Mouse (Mus musculus) hematopoietic stem cell, adult 5-6 weeks (primary cell): ENCODE data around the gene Slc22a14. TPM values are rescaled to one million over a fixed set of nuclear protein-coding genes. Genes with fewer than 3 reads are reported as not detected.
A peak's percentile ranks its signal among the peaks of the same experiment; 100 is the strongest.

Experiments used
- ATAC-seq, 2 experiments: fragments of 125-278 bp in 1 of 2; replicated peaks in 1 of 2; 2 replicates each; pipeline ENCODE4 v1.8.0; 2016 to 2017; ENCODE audit warnings: inconsistent platforms in 2 of 2, mild to moderate bottlenecking in 2 of 2, moderate number of reproducible peaks in 2 of 2, low read depth in 1 of 2, moderate TSS enrichment in 1 of 2; ENCODE audit not compliant: low FRiP score in 2 of 2, poor library complexity in 2 of 2, severe bottlenecking in 2 of 2, insufficient read depth in 1 of 2, low TSS enrichment in 1 of 2
- total RNA-seq: library from RNA; stranded (forward); fragments of 172-1452, 232-1000 nt; gene quantifications from 2 replicates; pipeline ENCODE4 v1.2.3, GENCODE M21; 2017

Slc22a14 gene
- total RNA-seq, 1 experiment from 2014 or later, result not detected

DNA sequence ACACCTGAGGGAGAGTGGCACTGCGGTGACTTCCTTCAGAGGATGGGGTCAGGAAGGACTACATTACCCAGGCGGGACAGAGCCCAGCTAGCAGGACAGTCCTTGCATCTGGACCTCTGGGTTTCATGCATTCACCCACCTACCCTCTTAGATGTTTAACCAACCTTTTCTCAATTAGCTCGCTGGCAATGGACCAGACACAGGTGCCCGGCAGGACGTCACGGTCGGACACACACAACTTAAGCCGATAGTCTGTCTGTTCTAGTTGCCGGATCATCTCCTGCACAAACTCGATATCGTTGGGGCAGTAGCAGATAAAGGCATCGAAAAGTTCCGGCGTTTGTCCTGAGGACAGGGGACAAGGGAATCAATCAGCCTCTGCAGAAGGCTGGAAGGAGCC, 27.5 kb downstream of the Slc22a14 start:
- ATAC-seq, result no peak

DNA sequence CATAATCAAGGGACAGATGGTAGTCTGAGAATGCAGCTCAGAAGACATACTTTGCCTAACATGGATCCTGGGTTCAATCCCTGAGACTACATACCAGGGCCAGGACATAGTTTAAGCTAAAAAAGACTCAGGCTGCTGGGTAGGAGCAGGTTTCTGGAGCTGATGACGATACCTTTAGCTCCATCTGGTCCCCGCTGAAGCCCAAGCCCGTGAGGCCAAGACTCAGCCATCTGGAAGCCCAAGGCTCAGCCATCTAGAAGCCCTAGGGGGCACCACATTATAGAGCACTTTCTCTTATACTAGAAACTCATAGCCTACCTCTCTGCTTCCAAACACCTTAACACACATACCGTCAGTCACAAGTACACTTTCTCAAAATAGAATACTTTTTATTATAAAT, 29.8 kb downstream of the Slc22a14 start:
- no peak for ATAC-seq

DNA sequence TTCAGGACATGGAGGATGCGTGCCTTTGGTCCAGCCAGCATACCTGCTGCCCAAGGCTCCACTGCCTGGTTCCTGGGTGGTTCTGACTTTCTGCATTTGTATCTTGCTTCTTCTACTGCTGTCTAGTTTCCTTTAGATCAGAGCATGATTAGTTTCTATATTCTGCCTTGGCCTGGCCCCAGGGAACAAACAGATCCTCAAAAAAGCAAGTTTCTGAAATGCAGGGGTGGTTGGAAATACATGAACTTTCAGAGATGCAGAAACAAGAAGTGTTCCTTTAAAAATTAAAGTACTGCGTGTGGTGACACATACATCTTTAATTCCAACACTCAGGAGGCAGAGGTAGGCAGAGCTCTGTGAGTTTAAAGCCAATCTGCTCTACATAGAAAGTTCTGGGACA, 30.5 kb downstream of the Slc22a14 start:
- no peak for ATAC-seq

DNA sequence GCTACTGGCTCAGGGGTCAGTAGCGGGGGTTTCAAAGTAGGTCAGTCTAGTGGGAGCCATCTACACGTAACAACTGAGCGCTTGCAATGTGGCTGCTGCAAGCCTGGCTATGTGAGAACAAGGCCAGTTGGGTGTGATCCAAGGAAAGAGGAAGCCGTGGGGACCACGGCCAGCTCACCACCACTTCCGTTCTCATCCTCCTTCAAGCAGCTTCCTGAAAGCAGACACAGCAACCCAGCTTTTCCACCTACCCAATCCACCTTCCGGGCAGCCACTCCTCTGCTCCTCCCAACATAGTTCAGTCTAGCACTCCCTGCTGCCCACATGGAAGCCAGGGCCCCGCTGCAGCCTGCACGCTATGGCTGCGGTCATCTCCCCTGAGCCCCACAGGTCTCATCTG, 31.0 kb downstream of the Slc22a14 start:
- ATAC-seq, result peak; percentile 87 to 94

DNA sequence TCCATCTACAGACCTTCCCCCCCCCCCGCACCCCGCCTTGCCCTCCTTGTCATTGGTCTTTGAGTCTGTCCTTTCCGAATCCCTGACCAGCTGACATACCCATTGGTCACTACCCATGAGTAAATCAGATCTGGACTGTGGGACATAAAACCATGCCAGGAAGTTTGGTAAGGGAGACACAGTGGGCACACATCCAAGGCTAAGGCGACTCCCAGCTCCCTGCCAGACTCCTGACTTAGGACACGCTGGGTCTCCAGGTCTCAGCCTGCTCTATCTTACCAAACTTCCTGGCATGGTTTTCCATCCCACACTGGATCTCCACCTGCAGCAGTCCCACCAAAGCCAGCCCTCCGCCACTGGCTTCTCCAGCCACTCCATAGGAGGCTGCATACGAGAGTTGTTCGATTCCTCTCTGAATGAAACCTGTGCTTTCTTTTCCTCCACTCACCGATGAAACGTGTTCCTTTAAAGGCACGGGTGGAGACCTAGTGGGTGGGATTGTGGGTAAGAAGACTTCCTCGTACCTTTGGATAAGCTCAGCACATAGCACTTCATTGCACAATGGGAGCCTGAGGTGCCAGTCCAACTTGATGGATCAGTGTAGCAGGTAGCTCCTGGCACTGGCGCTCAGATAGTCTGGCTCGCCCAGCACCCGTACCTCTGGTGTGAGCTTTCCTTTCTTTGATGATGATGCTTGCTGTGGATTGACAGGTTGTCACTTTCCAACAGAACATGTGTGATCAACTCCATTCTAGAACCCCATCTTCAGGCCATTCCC, 35.0 kb downstream of the Slc22a14 start:
- no peak for ATAC-seq

DNA sequence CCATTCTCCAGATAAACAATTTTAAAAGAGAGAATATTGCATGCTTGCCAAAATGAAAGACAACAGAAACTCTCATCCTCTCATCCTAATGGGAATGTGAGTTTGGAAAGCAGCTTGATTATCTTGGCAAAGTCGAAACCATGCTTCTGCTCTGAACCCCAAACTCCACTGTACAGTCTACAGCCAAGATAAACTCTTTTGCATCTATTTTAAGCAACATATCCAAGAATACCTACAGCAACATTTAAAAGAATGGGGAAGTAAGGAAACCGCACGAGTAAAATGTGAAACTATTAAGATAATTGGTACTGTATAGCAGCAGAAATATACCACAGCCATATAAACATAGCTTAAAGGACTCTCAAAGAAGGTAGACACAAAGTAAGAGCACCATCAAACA, 36.9 kb downstream of the Slc22a14 start:
- ATAC-seq, result peak; percentile 64 to 70; a peak in 3 of 4 replicates

DNA sequence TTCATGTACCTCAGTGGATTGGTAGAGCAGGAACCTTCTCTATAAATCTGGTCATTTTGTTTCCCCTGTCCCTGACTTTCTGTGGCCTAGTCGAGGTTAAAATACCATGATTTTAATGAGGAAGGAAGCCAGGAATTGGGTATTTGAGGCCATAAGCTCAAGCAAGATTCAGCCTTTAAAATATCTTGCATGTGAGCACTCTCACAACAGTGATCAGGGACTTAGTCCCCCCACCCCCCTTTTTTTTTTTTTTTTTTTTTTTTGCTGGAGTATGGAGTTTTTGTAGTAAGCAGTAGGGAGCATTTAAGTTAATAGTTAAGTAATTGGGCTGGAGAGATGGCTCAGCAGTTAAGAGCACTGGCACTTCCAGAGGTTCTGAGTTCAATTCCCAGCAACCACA, 41.2 kb downstream of the Slc22a14 start:
- ATAC-seq, result no peak

DNA sequence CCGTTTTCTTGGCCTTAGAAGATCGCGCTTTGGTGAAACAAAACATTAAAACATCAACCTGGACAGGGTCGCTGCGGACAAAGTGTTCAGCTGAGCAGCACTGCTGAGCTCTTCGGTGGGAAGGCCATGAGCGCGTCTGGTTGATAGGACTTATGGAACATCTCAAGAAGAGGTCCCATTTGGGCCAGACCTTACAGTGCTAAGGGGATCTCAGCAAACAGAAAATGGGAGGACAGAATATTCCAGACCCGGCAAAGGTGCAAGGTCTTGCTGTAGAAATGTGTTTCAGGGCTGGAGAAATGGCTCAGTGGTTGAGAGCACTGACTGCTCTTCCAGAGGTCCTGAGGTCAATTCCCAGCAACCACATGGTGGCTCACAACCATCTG, 42.1 kb downstream of the Slc22a14 start:
- no peak for ATAC-seq

DNA sequence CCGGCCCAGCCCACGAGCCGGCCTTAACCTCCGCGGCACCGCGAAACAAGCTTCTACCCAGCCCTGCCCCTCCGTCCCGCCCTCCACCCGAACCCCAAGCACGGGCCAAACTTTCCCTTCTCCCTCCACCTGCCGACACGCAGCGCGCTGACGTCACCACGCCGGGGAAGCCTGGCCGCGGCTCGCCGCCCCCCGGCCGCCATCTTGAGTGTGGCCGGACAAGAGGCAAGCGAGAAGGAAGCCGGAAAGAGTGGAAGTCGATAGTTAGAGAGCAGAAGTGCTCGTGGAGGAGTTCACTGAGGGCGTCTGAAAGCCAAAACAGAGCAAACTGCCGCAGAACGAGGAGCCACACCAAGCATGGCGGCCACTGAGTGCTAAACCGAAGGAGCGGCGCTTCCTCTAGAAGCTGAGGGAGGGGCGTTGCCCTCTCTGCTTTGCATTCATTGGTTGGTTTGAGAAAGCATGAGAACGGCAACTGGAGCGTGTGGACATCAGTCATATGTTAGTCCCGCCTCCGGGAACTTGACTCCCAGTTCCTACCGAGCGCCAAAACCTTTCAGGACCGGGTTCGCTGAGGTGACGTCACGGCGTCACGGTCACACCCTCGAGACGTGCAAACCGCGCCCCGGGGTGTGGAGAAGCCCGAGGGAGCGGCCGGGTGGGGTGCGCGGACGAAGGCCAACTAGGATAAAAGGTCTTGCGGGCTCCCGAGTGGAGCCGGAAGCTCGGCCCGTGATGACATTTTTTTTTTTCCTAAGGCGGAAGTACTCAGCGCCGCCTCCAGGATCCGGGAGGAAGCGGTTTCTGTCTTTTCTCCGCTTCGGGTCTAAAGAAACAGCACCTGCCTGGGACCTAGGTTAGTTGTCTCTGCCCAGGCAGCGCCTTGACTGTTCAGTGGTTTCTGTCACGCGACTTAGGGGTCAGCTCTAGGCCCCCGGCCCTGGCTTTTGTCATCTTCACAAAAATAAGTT, 42.8 kb downstream of the Slc22a14 start, which contains the start of gene Oxsr1:
TSS of gene Oxsr1 (minus strand) at position 139 of the 971 bp plus-strand sequence.
- ATAC-seq, result peak; percentile 94 to 96

DNA sequence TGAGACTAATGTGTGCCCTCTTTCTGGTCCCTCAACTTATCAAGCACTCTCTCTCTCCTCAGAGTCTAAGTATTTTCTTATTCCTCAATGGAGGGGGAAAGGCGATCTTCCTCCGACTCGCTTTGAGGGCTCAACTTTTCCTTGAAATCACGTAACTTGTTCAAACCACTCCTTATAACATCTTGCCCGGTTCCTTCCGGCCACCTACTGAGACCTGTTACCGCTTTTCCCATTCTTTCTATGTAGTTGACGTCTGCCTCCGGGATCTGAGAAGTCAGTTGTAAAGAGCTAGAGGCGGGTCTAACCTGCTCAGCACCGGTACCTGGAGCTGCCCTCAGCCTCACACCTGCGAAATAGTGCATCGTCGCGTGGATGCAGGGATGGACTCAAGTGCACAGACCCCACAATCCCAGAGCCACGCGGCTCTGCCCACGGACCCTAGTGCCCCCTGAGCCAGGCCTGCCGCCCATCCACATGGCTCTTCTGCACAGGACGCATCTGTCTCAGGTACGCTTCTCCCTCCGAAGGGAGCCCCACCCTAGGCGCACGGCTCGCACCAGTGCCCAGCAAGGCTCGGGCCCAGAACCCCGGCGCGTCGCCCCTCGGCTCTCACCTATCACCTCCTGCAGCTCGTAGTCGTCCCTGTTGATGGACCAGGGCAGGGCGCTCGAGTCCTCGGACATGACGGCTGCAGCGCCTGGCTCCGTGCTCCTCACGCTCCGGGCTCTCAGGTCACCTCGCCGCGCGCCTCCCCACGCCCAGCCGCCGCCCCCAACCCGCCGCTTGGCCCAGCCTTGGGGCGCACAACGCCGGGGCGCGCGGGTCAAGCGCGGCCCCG, 43.7 kb downstream of the Slc22a14 start:
- no peak for ATAC-seq

DNA sequence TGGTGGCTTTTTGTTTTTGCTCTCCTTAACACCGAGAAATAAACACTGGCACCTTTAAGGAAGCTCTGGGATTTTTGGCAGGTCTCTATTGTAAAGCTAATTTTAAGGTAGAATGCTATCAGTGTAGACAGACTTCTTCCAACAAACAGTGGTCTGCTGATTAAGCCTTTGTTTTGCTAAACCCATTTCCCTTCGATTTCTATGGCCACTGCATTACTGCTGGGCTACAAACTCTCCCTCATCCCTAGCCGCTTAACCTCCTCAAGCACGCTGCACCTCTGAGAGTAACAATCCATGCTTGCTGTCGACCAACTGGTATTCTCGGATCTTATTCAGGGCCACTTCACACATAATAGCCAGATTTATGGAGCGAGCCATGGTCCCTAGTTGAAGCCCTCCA, 44.4 kb downstream of the Slc22a14 start:
- ATAC-seq, result no peak

DNA sequence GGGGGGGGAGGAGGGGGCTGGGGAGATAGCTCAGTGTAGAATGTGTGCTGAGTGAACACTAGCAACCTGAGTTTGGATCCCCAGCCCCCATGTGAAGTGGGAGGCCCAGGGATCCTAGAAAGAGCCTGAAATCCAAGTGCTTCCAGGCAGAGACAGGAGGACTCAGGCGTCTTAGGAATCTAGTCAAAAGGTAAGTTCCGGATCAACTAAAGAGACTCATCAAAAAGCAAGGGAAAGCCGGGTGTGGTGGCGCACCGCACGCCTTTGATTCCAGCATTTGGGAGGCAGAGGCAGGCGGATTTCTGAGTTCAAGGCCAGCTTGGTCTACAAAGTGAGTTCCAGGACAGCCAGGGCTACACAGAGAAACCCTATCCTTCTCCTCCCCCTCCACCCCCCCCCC, 44.9 kb downstream of the Slc22a14 start:
- no peak for ATAC-seq

DNA sequence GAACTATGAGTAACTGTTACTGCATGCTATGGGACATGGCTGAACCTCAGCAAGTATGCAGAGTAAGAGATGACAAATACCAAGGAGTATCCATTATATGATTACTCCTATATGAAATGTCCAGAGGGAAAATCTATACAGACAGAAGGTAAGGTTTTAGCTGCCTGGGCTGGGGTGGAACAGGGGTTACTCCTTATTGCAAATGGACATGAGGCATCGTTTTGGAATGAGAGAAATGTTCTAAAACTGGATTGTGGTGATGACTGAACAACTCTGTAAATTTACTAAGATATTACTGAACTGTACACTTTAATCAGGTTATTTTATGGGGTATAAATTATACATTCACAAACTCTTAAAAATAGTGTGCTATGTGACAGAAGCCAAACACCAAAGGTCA, 46.5 kb downstream of the Slc22a14 start:
- ATAC-seq, result no peak

DNA sequence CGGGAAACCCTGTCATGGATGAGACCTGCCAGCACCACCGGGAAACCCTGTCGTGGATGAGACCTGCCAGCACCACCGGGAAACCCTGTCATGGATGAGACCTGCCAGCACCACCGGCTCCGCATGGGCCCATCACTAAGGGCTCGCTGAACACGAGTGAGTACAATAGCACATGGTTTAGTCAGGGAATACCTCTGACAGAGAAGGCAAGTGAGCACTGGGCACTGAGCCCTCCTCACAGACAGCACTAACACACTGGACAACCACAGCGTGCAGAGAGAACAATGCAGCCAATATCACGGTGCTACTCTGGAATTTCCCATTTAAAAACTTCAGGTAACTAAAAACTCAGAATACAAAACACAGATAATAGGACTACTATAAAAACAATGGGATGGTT, 52.3 kb downstream of the Slc22a14 start:
- ATAC-seq, result no peak

DNA sequence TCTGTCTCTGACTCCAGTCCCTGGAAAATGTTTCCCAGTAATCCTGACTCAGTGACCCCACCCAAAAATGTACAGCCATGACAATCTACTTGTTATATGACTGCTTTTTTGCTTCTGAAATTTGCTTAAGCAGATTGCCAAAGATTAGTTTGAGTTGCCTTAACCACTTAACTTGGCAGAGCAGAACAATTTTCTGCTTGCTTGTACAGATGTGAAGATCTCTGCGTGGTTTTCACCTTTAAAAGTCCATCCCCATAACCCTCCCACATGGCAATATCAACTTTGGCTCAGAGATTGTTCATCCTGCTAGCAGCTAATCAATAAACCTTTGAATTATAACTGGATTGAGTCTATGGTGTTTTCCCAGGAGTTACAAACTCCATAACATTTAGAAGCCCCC, 56.3 kb downstream of the Slc22a14 start:
- no peak for ATAC-seq

DNA sequence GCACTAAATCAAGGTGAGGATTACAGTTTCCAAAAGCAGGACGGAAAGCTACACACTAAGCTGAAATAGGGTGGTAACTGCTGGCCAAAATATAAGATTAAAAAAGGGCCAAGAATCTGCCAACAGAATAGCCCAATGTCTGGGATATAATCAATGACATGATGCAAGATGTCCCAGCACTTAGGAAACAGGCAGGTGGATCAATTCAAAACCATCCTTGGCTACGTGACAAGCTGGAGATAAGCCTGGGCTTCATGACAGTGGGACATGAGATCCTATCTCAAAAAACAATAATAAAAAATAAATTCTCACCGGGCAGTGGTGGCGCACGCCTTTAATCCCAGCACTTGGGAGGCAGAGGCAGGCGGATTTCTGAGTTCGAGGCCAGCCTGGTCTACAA, 59.5 kb downstream of the Slc22a14 start:
- ATAC-seq, result no peak

DNA sequence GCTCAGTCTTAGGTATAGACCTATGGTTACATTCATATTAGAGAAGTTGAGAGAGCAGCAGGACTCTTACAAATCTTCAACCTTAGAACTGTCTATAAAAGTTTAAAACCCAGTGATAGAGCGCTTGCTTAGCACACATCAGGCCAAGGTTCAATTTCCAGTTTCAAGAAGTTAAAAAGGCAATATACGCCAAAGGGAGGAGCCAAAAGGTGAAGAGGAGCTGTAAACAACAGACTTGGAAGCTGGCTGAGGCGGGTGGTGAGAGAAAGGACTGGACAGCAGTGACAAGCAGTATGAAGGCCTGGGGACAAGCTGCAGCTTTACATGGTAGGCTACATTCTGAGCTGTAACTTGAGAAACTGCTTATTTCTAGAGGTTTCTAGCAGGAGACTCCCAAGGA, 66.8 kb downstream of the Slc22a14 start:
- no peak for ATAC-seq

DNA sequence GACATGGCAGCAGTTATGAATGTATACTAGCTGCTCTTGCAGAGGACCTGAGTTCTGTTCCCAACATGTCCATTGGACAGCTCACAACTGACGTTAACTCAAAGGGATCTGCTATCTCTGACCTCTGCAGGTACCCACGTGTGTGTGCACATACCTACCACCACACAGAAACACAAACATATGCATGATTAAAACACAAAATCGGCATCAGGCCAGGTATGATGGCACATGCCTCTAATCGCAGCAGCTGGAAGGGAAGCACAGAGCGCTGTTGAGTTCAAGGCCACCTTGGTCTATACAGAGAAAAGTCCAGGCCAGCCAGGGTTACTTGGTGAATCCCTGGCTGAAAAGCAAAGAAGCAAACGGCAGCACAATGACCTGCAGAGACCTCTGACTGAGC, 67.7 kb downstream of the Slc22a14 start:
- no peak for ATAC-seq
